Mouse (Mus musculus): Measurements from ENCODE around the gene Gm49380.

DNA sequence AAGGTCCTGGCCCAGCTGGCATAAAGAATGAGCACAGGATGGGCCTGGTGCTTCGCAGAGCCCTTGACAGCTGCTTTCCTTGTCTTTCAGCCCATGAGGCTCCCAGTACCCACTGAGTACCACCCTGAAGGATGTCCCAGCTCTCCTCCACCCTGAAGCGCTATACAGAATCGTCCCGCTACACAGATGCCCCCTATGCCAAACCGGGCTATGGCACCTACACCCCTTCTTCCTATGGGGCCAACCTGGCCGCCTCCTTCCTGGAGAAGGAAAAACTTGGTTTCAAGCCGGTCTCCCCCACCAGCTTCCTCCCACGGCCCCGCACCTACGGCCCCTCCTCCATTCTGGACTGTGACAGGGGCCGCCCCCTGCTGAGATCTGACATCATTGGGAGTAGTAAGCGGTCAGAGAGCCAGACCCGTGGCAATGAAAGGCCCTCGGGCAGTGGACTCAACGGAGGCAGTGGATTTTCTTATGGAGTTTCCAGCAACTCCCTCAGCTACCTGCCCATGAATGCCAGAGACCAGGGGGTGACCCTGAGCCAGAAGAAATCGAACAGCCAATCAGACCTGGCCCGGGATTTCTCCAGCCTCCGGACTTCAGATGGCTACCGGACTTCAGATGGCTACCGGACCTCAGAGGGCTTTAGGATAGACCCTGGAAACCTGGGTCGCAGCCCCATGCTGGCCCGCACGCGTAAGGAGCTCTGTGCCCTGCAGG lies 37.9 kb downstream of the Gm49380 start:
- TF ChIP-seq POLR2A (IDR thresholded peaks at IDR 0.05; ENCODE audit: insufficient read depth, low read length) = no peak
- TF ChIP-seq CTCF (IDR thresholded peaks at IDR 0.05; ENCODE audit: low read depth, low read length) = no peak
